Mouse (Mus musculus) spleen, adult 2 months (tissue): ENCODE data around the gene Filip1l. TPM values are rescaled to one million over a fixed set of nuclear protein-coding genes. Genes with fewer than 3 reads are reported as not detected.

Experiments used
- DNase-seq, 2 experiments: peaks; one replicate each; pipeline versions ENCODE4 v3.0.0 to v3.0.0-alpha.2; 2012 to 2021; ENCODE audit warnings: low spot score in 2 of 2, low read depth in 1 of 2
- H3K27ac ChIP-seq: fragments of 200-500 bp; 2 replicates; pipeline ENCODE4 v1.5.1; 2012; ENCODE audit warnings: low read length, inconsistent platforms; ENCODE audit not compliant: insufficient read depth
- H3K27me3 ChIP-seq: fragments of 200-500 bp; 2 replicates; pipeline ENCODE4 v1.6.1; 2012; ENCODE audit warnings: mild to moderate bottlenecking, moderate library complexity, low read length, inconsistent platforms; ENCODE audit not compliant: control insufficient read depth, insufficient read depth
- H3K36me3 ChIP-seq: fragments of 200-500 bp; 2 replicates; pipeline ENCODE4 v1.6.1; 2012; ENCODE audit warnings: mild to moderate bottlenecking, low read length, inconsistent platforms; ENCODE audit not compliant: control insufficient read depth, insufficient read depth
- H3K4me1 ChIP-seq: fragments of 200-500 bp; 2 replicates; pipeline ENCODE4 v1.6.1; 2011; ENCODE audit warnings: inconsistent platforms; ENCODE audit not compliant: control insufficient read depth, insufficient read depth, insufficient read length
- H3K4me3 ChIP-seq: fragments of 200-500 bp; 2 replicates; pipeline ENCODE4 v1.5.1; 2011; ENCODE audit warnings: mild to moderate bottlenecking, inconsistent platforms; ENCODE audit not compliant: insufficient read depth, insufficient read length; ENCODE audit errors: extremely low read depth
- CTCF ChIP-seq: fragments of 200-500 bp; IDR thresholded peaks from 2 replicates; pipeline ENCODE4 v1.5.1; 2011; ENCODE audit warnings: mild to moderate bottlenecking, inconsistent platforms; ENCODE audit not compliant: insufficient read depth, insufficient read length, insufficient replicate concordance; ENCODE audit errors: extremely low read depth
- POLR2A ChIP-seq: fragments of 200-500 bp; IDR thresholded peaks from 2 replicates; pipeline ENCODE4 v1.6.1; 2011; ENCODE audit warnings: low read depth, low read length, inconsistent platforms
- WGBS: fragments of 180-500 bp; shearing (Covaris S2); methylation state at CpG from one replicate; pipeline ENCODE4 v1.1.7; 2018; 5-methylcytosine and 5-hydroxymethylcytosine counted together
- polyA plus RNA-seq: library from polyadenylated mRNA; depleted of rRNA; stranded (reverse); fragments of >200 nt; gene quantifications from 2 replicates; pipeline ENCODE4 v1.2.3, GENCODE M21; 2012

Gene Filip1l
- polyA plus RNA-seq, 1 experiment: 15.3 TPM

DNA sequence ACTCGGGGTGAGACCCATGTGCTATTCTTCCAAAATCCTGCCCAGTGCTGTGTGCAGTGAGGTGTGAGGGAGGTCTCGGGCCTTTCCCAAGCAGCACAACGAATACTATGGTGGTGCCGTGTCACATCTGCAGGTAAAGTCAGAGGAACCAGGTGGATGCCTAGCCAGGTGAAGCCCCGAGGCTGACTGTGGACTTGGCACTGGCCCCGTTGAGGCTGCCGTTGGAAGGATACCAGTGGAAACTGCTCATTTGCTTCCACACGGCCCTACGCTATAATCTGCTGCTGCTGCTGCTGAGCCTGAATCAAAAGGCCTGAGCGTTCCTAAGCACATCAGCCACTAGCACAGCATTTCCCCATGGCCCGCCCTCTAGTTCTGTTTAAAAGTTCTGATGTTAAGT lies 86.3 kb downstream of the Filip1l start:
- Histone ChIP-seq H3K4me1 (peaks cover 7% of the 10 kb centered on the region; the same call in 1 of the 2 replicates), H3K27ac (no peak overlapping the region), H3K4me3 (no peak overlapping the region), H3K27me3 (no peaks in the 10 kb centered on the region), H3K36me3 (no peaks in the 10 kb centered on the region)
- DNase-seq: no peak
- WGBS: 87% methylated on average over 11 of the region's 11 CpGs
- TF ChIP-seq POLR2A: no peak

DNA sequence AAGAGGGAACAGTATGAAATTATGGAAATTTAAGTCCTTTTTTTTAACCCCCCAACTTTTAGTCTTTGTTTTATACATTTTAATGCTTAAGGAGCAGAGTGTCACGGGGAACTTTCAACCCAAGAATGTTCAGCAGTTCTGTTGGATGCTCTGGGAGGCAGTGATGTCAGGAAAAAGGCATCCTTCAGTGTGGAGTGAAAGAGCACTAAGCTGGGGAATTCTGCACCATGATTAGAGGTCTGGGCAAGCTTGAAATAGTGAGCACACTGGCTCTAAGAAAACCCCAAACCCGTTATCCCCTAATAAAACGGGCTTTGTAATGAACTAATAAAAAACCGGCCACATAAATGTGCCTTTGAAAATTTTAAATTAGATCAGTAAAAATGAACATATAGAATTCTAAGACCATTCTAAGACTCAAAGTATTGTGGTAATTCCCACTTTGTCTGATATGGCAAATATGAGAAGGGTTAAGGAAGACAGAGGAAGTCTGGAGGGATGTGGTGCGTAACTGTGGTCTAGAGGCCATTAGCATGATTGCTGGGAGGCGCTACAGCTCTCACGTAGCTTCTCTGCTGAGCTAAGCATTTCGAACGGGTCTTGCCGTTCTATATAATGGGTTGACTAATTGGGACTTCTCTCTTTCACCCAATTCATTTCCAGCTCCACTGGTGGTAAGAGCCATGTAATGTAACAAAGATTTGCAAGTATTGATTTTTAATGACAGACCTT lies 88.0 kb downstream of the Filip1l start:
- Histone ChIP-seq H3K27ac (no peak overlapping the region), H3K27me3 (no peaks in the 10 kb centered on the region), H3K4me3 (no peak overlapping the region), H3K4me1 (no peaks in the 10 kb centered on the region), H3K36me3 (no peaks in the 10 kb centered on the region)
- no peak for TF ChIP-seq POLR2A
- WGBS: 68% methylated on average over 10 of the region's 10 CpGs
- DNase-seq: no peak

DNA sequence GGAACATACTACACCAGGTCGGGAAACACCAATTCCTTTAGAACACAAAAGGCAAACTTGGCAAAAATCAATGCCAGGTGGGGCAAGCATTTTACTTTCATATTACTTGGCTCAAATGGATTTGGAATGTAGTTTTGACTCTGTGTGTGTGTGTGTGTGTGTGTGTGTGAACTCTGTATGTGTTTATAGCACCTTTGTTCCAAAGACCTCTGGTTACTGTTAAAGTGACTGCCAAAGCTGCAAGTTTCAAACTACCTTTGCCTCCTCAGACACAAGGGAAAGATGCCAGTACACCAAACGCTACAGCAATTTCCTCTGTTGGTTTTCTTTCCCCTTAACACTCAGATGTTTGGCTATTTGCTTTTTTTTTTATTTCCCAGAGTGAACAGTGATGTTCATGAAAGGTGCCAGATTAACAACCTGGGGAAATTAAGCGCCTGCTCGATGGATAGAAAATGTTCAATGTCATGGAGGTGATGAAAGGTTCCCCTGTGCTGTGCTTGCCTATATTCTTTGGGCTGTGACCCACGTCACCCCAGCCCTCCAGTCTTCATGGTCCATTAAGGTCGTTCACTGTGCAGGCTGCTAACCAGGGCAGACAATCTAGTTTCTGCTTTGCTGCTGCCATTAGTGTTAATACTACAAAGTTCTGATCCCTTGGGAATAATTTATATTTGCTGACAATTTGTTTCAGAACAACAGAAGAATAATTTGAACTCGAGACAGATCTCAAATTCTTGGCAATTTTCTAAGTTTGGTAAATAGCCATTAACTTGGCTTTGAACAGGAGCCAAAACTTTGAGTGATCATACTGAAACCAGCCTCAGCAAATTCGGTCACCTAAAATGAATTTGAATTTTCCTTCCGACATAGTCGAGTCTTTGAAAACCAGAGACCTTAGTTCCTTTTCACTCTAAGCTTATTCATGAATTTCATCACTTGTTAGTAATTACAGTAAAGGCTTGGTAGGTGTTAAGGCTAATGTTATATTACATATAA lies 92.5 kb downstream of the Filip1l start:
- Histone ChIP-seq H3K27me3 (no peaks in the 10 kb centered on the region), H3K4me1 (no peaks in the 10 kb centered on the region), H3K27ac (no peak overlapping the region), H3K36me3 (no peaks in the 10 kb centered on the region), H3K4me3 (no peak overlapping the region)
- no peak for TF ChIP-seq CTCF
- no peak for TF ChIP-seq POLR2A
- WGBS: 71% methylated on average over 10 of the region's 10 CpGs
- no peak for DNase-seq

DNA sequence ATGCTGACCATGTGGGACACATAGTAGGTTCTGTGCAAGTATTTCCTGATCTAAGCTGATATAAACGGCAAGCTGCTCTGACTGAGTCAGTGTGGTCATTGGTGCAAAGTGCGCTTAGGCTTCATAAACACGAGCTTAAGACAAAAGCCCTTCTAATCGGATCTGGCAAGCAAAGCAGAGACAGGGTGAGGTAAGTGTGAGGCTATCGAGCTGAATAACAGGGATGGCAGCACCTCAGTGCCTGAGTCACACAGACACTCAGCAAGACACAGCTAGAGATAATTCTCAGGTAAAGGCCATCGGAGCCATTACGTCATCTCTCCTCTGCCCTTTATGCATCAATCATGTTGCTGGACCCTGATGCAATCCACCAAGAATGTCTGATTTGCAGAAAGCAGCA lies 100.1 kb downstream of the Filip1l start:
- Histone ChIP-seq H3K27me3 (no peaks in the 10 kb centered on the region), H3K4me3 (no peak overlapping the region), H3K36me3 (no peaks in the 10 kb centered on the region), H3K4me1 (peaks cover 6% of the 10 kb centered on the region; the same call in 1 of the 2 replicates), H3K27ac (no peak overlapping the region)
- no peak for DNase-seq
- TF ChIP-seq POLR2A (no peak), CTCF (no peak)
- WGBS: 89% methylated on average over 7 of the region's 7 CpGs

DNA sequence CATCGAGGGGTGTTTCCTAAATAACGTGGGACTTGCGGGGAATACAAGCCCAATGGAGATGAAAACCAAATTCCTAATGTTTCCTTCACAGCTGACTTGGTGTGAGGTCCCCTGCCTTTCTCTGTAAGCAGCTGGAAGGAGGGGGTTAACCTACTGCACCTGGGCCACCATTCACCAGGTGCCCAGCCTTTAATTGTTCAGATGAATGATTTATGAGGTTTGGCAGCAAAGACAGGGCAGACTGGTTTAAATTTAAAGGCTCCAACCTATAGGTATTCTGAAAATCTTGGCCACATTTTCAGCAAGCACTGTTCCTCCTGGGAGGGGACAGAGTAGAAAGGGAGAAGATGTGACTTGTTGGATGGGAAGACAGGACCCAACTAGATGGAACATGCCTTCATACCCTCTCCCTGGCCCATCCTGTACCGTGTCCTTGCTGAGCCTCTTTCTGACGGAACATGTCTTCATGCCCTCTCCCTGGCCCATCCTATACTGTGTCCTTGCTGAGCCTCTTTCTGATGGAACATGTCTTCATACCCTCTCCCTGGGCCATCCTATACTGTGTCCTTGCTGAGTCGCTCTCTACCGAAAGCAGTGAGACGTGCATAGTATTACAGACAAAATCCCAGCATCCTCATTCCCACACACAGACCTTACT lies 101.3 kb downstream of the Filip1l start:
- H3K4me3 ChIP-seq: no peak overlapping the region
- H3K36me3 ChIP-seq: no peaks in the 10 kb centered on the region
- DNase-seq: no peak
- peaks cover 6% of the 10 kb centered on the region; the same call in 1 of the 2 replicates for H3K4me1 ChIP-seq
- H3K27me3 ChIP-seq: no peaks in the 10 kb centered on the region
- TF ChIP-seq POLR2A: no peak
- TF ChIP-seq CTCF: no peak
- no peak overlapping the region for H3K27ac ChIP-seq
- 91% methylated on average over 8 of the region's 8 CpGs for WGBS

DNA sequence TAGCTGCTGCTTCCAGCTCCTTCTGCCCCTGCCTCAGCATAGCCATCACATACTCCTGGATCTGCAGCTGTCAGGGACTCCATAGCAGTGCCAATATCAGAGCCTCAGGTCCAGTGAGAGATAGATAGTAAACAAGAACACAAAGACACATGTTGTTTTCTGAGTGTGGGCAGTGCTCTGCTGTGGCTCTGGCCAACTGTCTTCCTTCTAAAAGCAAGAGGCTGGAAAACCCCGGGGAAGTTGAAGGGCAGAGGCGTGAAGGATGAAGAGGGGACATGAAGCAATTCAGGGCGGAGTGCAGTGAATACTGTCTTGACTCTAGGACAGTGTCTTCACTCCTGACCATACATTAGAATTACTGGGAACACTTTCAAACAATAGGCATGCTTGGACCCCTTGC lies 102.7 kb downstream of the Filip1l start:
- no peak for DNase-seq
- no peak overlapping the region for H3K4me3 ChIP-seq
- peak overlapping the region; percentile 8; the same call in 1 of the 2 replicates for H3K27ac ChIP-seq
- WGBS: 82% methylated on average over 3 of the region's 3 CpGs
- no peaks in the 10 kb centered on the region for H3K36me3 ChIP-seq
- H3K27me3 ChIP-seq: no peaks in the 10 kb centered on the region
- H3K4me1 ChIP-seq: peaks cover 6% of the 10 kb centered on the region; the same call in 1 of the 2 replicates
- TF ChIP-seq POLR2A (no peak), CTCF (no peak)
